Mouse (Mus musculus) urinary bladder, postnatal 25 days (tissue): ENCODE results near the gene Plcd1.

Experiments
- DNase-seq: peaks from one replicate; pipeline ENCODE4 v3.0.0; 2022; ENCODE audit warnings: low spot score

The Plcd1 gene

DNA sequence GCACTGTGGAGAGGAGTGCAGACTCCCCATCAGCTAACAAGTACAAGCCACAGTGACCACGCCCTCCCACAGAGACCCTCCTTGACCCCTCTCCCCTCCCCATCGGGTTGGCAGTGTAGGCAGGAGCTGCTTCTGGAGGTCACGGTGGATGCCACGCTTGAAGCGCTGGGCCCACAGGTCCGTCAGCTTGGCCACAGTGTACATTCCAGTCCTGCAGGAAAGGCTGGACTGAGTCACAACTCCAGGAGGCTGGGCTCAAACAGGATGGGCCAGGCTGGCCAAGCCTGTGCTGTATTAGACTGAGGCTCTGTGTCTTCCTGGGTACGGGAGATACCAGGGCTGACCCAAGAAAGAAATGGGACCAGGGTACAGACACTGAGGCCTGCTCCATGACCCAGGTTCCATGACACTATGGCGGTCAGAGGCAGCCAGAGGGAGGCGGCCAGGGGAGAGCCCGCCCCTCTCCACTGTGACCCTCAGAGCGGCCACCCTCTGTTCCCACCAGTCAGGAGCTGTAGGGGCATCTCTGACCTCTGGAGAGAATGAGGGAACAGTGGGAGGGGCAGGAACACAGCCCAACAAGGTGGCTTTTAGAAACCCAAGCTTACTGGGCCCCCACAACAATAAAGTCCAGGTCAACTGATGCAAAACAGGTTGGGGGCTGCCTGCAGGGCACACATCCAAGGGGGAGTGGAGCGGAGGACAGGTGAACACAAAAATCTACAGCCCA lies 1.6 kb downstream of the Plcd1 start:
- DNase-seq = no peak

DNA sequence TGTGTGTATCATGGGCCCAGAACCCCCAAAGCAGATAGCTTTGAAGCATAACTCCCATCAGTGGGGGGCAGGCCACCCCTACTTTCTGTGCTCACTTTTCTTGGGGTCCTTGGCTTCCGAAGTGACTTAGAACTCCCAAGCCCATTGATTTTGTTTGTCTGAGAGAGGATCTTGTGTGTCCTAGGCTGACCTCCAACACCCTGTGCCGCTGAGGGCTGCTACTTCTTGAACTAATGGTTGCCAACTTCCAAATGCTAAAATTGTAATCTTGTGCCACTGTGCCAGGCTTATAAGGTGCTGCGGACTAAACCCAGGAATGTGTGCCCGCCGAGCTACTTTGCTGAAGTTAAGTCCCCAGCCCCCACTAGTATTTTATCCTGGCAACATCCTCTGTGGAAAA lies 2.8 kb downstream of the Plcd1 start:
- no peak for DNase-seq

DNA sequence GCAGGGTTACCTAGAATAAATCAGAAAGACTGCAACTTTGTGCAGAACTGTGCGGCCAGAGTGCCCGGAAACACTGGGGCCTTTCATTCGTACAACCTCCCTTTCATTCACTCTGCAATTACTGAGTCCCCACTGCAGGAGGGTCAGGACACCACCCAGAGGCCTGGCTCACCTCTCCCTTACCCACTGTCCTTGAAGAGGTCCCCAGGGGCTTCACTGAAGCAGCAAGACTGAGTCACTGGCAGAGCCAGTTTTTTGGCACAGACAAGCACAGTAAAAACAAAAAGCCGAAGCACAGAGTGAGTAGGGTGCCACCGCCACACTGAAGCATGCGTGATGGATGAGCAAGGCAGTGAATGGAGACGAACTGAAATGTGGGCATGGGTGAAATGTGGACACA lies 3.9 kb downstream of the Plcd1 start:
- no peak for DNase-seq

GRCm38 (mm10) chr9:119088148-119088801 lies 5.0 kb downstream of the Plcd1 start:
- DNase-seq = peak; percentile 91

- DNase-seq = no peak
Observed at GRCm38 (mm10) chr9:119087309-119087708, 6.0 kb downstream of the Plcd1 start.

DNA sequence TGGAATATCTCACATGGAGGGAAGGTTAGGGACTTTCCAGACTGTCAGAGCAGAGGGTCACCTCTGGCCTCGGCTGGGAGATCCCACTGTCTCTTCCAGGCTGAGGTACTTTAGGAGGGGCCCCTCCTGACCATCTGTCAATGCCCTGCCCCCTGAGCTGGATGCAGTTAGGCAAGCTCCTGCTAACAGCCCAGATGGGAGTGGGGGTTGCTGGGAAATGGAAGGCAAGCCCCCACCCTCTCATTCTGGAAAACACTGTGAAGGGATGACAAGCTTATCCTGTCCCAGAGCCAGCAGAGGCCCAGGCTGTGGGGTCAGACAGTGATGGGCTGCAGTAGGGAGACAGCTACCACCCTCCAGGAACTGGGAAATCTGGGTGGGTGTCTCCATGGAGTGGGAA lies 6.9 kb downstream of the Plcd1 start:
- DNase-seq = no peak

- no peak for DNase-seq
Observed at GRCm38 (mm10) chr9:119083966-119084365, 9.3 kb downstream of the Plcd1 start.

GRCm38 (mm10) chr9:119082656-119083430 lies 10.5 kb downstream of the Plcd1 start:
- no peak for DNase-seq

GRCm38 (mm10) chr9:119082039-119082438 lies 11.3 kb downstream of the Plcd1 start:
- no peak for DNase-seq

- DNase-seq = no peak
Observed at GRCm38 (mm10) chr9:119080040-119080675, 13.1 kb downstream of the Plcd1 start.

- DNase-seq = no peak
Observed at GRCm38 (mm10) chr9:119075685-119076084, 17.6 kb downstream of the Plcd1 start.

- DNase-seq = no peak
Observed at GRCm38 (mm10) chr9:119073184-119073895, 20.0 kb downstream of the Plcd1 start.

DNA sequence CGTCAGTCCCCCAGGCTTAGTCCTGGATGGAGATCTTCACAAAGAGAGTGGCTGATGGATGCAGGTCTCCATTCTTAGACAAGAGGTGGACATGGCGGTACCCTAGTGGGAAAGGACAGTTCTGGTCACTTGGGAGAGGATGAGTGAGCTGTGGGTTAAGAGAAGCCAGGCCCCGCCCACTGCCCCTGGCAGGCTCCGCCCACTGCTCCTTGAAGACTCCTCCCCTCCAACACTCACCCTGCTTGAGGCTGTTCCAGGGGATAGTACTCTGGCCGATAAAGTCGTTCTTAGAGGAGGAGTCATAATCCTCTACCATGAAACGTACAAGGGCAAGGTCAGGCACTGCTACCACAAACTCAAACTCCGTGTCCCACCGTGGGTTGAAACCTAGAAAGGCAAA lies 21.5 kb downstream of the Plcd1 start:
- DNase-seq = no peak

DNA sequence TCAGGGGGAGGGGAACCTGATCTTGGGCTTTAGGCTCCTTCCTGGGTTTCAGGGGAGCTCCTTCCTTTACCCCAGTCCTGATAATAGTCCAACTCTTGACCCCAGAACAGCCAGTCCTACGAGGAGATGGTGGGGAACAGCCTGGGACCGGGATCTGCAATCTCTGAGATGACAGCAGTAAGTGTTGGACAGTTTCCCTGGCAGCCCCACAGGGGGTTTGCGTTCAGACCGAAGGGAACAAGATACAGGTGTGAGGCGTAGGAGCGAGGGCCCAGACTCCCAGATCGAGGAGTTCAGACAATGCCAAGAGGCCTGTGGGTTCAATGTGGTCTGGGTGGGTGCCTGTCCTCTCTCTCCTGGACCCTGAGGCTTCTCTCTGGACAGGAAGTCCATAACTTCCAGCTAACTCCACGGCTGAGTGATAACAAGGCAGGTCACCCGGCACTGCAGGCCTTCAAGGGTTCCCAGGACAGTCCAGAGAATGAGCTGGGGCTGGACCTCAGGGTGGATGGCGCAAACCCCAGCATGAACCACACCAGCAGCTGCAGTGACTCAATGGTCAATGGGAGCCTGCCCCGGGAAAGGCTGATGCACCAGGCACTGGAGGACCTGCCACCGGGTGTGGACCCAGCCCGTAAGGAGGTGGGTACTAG lies 23.0 kb downstream of the Plcd1 start:
- DNase-seq = no peak

GRCm38 (mm10) chr9:119068266-119068665 lies 25.0 kb downstream of the Plcd1 start:
- DNase-seq = no peak

DNA sequence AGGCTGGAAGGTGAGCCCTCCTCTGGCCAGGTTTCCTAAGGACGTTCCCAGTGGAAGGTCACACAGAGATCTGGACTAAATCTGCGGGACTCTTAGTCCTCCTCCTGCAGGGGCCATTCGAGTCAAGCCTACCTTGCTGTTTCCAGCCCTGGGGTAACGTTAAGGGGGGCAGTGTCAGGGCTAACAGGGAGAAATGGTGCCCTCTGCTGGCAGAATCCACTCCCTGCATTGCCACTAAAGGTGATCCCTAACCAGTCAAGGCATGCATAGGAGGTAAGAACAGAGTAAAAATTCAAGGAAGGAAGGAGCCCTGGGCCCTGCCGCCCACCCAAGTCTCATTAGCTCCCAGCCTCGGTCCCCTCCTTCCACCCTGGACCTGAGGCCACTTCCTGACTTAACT lies 25.7 kb downstream of the Plcd1 start:
- peak; percentile 79 for DNase-seq

DNA sequence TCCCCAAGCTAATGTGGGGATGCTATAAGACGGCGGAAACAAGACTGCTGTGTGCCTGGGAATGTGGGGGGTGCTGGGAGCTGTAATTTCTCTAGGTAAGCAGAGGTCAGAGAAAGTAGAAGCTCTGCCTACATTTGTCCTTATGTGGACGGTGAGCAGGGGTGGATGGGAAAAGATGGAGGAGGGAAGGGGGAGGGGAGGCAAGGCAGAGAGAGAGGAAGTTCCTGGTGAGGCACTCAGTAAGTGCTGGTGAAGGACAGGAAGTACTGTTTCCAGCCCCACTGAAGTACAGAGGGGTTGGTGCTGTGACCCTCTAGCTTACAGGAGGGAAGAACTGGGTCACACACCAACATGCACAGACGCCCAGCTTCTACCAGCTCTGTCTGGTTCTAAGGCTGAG lies 29.0 kb downstream of the Plcd1 start:
- DNase-seq = no peak

GRCm38 (mm10) chr9:119063036-119063644 lies 30.2 kb downstream of the Plcd1 start:
- no peak for DNase-seq

DNA sequence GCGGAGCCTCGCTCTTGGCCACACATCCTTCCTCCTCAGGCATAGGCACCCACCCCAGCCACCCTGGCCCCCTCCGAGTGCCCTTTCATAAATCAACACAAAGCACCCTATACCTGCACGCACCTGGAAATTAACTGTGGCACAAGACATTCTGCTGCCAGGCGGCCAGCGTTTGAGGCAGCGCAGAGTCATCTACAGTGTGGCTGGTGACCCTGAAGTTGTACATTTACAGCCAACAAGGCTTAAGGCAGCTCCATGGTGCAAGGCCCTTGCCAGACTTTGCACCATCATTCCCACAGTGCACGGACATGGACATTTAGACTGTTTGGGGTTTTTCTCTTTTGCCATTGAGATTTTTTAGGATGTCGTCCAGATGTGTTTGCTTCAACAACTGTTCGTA lies 32.6 kb downstream of the Plcd1 start:
- DNase-seq = no peak

- no peak for DNase-seq
Observed at GRCm38 (mm10) chr9:119058245-119058644, 35.1 kb downstream of the Plcd1 start.

GRCm38 (mm10) chr9:119055336-119055735 lies 38.0 kb downstream of the Plcd1 start:
- no peak for DNase-seq
